Mouse (Mus musculus): ENCODE data around the gene Nuak1. TPM values are rescaled to one million over a fixed set of nuclear protein-coding genes. Genes with fewer than 3 reads are reported as not detected.

Gene Nuak1
- total RNA-seq, 2 experiments from 2014 or later: 39.5 to 45.8 TPM

GRCm38 (mm10) chr10:84377956-84378355 lies 62.4 kb downstream of the Nuak1 start:
- DNase-seq: peak; percentile 4

- DNase-seq: peak; percentile 4
Measured at GRCm38 (mm10) chr10:84376346-84376745, 64.1 kb downstream of the Nuak1 start.

GRCm38 (mm10) chr10:84374996-84375395 lies 65.4 kb downstream of the Nuak1 start:
- DNase-seq: peak; percentile 8

GRCm38 (mm10) chr10:84373476-84373875 lies 66.9 kb downstream of the Nuak1 start:
- DNase-seq: no peak

GRCm38 (mm10) chr10:84372161-84373095 lies 68.0 kb downstream of the Nuak1 start:
- no peak for DNase-seq

GRCm38 (mm10) chr10:84371681-84372160 lies 68.7 kb downstream of the Nuak1 start:
- DNase-seq: no peak

- DNase-seq: no peak
Measured at GRCm38 (mm10) chr10:84371230-84371629, 69.2 kb downstream of the Nuak1 start.

- no peak for DNase-seq
Measured at GRCm38 (mm10) chr10:84369646-84370314, 70.6 kb downstream of the Nuak1 start.

GRCm38 (mm10) chr10:84368185-84368584 lies 72.2 kb downstream of the Nuak1 start:
- DNase-seq: no peak

GRCm38 (mm10) chr10:84365166-84365865 lies 75.1 kb downstream of the Nuak1 start:
- DNase-seq: no peak

GRCm38 (mm10) chr10:84363833-84364232 lies 76.6 kb downstream of the Nuak1 start:
- DNase-seq: no peak

- DNase-seq: no peak
Measured at GRCm38 (mm10) chr10:84360953-84361352, 79.4 kb downstream of the Nuak1 start.

- no peak for DNase-seq
Measured at GRCm38 (mm10) chr10:84360391-84360790, 80.0 kb downstream of the Nuak1 start.

- no peak for DNase-seq
Measured at GRCm38 (mm10) chr10:84358738-84359120, 81.7 kb downstream of the Nuak1 start.

- DNase-seq: no peak
Measured at GRCm38 (mm10) chr10:84357997-84358737, 82.2 kb downstream of the Nuak1 start.

- no peak for DNase-seq
Measured at GRCm38 (mm10) chr10:84357593-84357992, 82.8 kb downstream of the Nuak1 start.

GRCm38 (mm10) chr10:84354323-84354722 lies 86.1 kb downstream of the Nuak1 start:
- no peak for DNase-seq

- no peak for DNase-seq
Measured at GRCm38 (mm10) chr10:84345730-84346129, 94.7 kb downstream of the Nuak1 start.

- DNase-seq: no peak
Measured at GRCm38 (mm10) chr10:84343536-84343935, 96.9 kb downstream of the Nuak1 start.

- no peak for DNase-seq
Measured at GRCm38 (mm10) chr10:84339456-84339855, 100.9 kb downstream of the Nuak1 start.

- no peak for DNase-seq
Measured at GRCm38 (mm10) chr10:84338752-84339151, 101.6 kb downstream of the Nuak1 start.

GRCm38 (mm10) chr10:84335441-84335840 lies 105.0 kb downstream of the Nuak1 start:
- no peak for DNase-seq
